Mouse (Mus musculus) embryo, embryonic 11 days (tissue): Measurements from ENCODE around the gene Srm.

ENCODE experiments used
- DNase-seq: peaks from one replicate; pipeline ENCODE4 v3.0.0-alpha.2; 2015

Gene Srm

GRCm38 (mm10) chr4:148639455-148639854, 48.2 kb downstream of the Srm start:
- no peak for DNase-seq

- no peak for DNase-seq
These were observed 49.8 kb downstream of the Srm start for GRCm38 (mm10) chr4:148641121-148641520.

- DNase-seq = no peak
These were observed 52.2 kb downstream of the Srm start, which contains the start of gene Gm572 for GRCm38 (mm10) chr4:148643291-148644156. Gm572 (plus strand) TSS chr4:148643317.

GRCm38 (mm10) chr4:148644157-148644511, 52.8 kb downstream of the Srm start:
- DNase-seq = peak; percentile 74
